Mouse (Mus musculus) liver, embryonic 16.5 days (tissue): ENCODE results near the gene Sinhcaf. TPM values are rescaled to one million over a fixed set of nuclear protein-coding genes. Genes with fewer than 3 reads are reported as not detected.
A peak's percentile ranks its signal among the peaks of the same experiment; 100 is the strongest.
"Not testable (repeated sequence)": the region's sequence is repeated elsewhere in the genome, so short reads cannot be mapped to it uniquely, and the experiment has no call there.

Experiments used
- ATAC-seq: fragments of 200-750 bp; cut with Nextera tagmentation; 2 replicates; pipeline ENCODE4 v1.8.0; 2017; ENCODE audit warnings: low read depth, mild to moderate bottlenecking, moderate number of reproducible peaks, moderate library complexity
- H3K27ac ChIP-seq: fragments of 300-500 bp; sonication (generic); 2 replicates; pipeline ENCODE4 v1.5.1; 2014; ENCODE audit warnings: mild to moderate bottlenecking, low read length
- H3K27me3 ChIP-seq: fragments of 300-500 bp; sonication (generic); 2 replicates; pipeline ENCODE4 v1.6.1; 2014; ENCODE audit warnings: low read depth, low read length, mixed read lengths; ENCODE audit not compliant: control insufficient read depth, insufficient read depth
- H3K36me3 ChIP-seq: fragments of 300-500 bp; sonication (generic); 2 replicates; pipeline ENCODE4 v1.6.1; 2014; ENCODE audit warnings: mild to moderate bottlenecking; ENCODE audit not compliant: control insufficient read depth, insufficient read depth
- H3K4me1 ChIP-seq: fragments of 300-500 bp; sonication (generic); 2 replicates; pipeline ENCODE4 v1.6.1; 2014; ENCODE audit warnings: low read depth, low read length, mixed read lengths; ENCODE audit not compliant: control insufficient read depth
- H3K4me2 ChIP-seq: fragments of 300-500 bp; sonication (generic); 2 replicates; pipeline ENCODE4 v1.6.1; 2014; ENCODE audit warnings: low read depth, low read length, mixed read lengths
- H3K4me3 ChIP-seq: fragments of 300-500 bp; sonication (generic); 2 replicates; pipeline ENCODE4 v1.5.1; 2014; ENCODE audit warnings: low read depth, mild to moderate bottlenecking, low read length
- H3K9ac ChIP-seq: fragments of 300-500 bp; sonication (generic); 2 replicates; pipeline ENCODE4 v1.6.1; 2014; ENCODE audit warnings: low read depth, low read length
- H3K9me3 ChIP-seq: fragments of 300-500 bp; sonication (generic); replicated peaks from 2 replicates; pipeline ENCODE4 v1.6.1; 2016; ENCODE audit warnings: low read length; ENCODE audit not compliant: control insufficient read depth
- WGBS: fragments of 180-500 bp; shearing (Covaris S2); extraction: QIAGEN DNeasy Blood & Tissue Kit; methylation state at CpG from one replicate; pipeline ENCODE4 v1.1.7; 2014; ENCODE audit not compliant: insufficient replicate concordance; 5-methylcytosine and 5-hydroxymethylcytosine counted together
- polyA plus RNA-seq: library from polyadenylated mRNA; unstranded; fragments of >200 nt; fragmentation: Nextera tagmentation; extraction: Ambion mirVana; gene quantifications from 2 replicates; pipeline ENCODE4 v1.2.1, GENCODE M21; 2015

Sinhcaf gene
- 11.8 and 12.7 TPM in 2 replicates for polyA plus RNA-seq

DNA sequence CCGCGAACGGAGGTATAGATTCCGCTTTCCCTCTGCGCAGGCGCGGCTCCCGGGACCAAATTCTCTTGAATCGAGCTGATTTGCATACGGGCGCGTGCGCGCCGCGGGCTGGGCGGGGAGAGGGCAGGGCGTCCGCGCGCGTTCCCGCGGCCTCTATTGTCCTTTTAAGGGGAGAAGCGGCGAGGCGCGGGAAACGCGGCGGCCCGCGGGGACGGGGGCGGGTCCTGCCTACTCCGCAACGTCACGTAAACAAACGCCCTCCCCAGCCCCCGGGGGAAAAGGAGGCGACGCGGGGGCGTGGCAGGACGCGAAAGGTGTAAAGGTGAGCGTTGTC lies at the start of gene Sinhcaf:
TSS of gene Sinhcaf (minus strand) at position 59 of the 334 bp plus-strand sequence.
- no peaks in the 10 kb centered on the region for H3K36me3 ChIP-seq
- ATAC-seq: peak; percentile 88
- H3K4me3 ChIP-seq: peak within 1 kb of the TSS; percentile 89
- no peaks in the 10 kb centered on the region for H3K27me3 ChIP-seq
- H3K9ac ChIP-seq: peak within 1 kb of the TSS; percentile 92
- H3K9me3 ChIP-seq: no peaks in the 10 kb centered on the region
- under 1% methylated on average over 47 of the region's 47 CpGs for WGBS
- peak within 1 kb of the TSS; percentile 98 for H3K4me2 ChIP-seq
- H3K4me1 ChIP-seq: peaks cover 16% of the 10 kb centered on the region
- peak within 1 kb of the TSS; percentile 84 for H3K27ac ChIP-seq

DNA sequence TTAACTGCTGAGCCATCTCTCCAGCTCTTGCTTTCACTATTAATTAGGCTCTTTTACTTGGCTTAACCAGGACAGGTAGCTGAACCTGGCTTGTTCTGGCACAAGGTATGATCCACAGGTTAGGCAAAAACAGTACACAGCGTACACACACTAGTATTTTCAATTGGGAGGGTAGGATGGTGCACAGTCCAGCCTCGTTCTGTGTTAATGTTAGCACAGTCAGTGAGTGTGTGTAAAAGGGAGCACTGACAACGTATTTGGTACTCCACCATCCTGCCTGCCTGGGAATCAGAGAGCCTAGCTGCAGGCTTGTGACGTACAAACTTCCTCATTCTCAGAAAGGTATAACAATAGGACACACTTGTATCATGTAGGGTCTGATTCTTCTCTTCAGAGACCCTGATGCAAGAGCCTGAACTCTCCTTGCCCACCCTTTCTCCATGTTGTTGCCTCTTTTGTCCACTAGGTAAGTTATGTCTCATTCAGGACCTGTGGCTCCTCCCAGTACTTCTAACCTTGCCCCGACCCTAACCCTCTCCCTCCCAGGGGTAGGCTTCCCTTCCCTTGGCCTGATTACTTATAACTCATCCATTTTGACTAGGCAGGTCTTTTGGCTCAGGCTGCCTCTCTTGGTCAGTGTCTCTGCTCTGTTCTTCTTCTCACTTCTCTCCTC lies 48.2 kb upstream of the Sinhcaf start:
- Histone ChIP-seq H3K4me2 (no peak overlapping the region), H3K9me3 (no peaks in the 10 kb centered on the region), H3K36me3 (no peaks in the 10 kb centered on the region), H3K27me3 (no peaks in the 10 kb centered on the region), H3K9ac (no peak overlapping the region), H3K4me3 (no peak overlapping the region), H3K27ac (no peak overlapping the region), H3K4me1 (no peaks in the 10 kb centered on the region)
- 25% methylated on average over 5 of the region's 5 CpGs for WGBS
- no peak; the same call in 1 of the 2 replicates for ATAC-seq

DNA sequence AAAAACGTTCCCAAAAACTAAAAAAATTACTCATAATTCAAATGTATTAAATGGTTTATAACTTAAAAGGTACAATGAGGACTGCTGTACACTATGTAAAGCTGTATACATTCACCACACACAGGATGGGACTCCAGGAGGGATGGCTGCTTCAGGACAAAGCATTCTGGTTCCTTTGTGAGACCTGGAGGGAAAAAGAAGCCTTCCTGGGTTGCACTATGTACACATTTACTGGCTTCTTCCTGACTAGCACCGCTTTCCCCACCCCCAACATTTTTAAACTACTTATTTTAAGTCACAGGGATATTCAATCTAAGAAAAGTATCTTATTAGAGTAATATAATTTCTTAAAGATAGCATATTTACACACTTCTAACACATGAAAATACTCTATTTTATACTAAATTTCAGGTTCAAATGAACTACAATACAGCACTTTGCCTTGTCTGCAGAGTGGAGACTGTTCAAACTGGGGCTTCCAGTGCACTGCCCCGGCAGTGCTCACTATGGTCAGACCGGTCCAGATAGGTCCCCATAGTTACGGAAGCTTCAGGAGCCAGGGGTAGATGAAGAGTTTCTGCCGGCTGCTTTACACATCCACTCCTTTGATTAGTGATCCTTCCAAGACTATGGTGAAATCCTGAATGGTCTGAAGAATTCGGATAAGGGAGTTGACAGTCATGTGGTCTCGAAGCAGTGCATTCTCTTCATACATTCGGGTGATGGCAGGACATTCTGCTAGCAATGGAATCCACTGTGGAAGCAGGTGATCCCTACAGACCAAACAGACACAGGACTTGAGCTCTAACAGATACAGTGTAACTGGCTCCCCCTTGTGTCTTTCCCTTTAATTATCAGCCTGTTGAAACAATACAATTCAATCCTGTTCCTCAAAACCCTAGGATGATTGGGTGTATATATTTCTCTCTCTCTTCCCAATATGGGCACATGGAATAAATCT lies 47.1 kb upstream of the Sinhcaf start:
- Histone ChIP-seq H3K4me1 (no peaks in the 10 kb centered on the region), H3K4me3 (no peak overlapping the region), H3K9me3 (no peaks in the 10 kb centered on the region), H3K27ac (no peak overlapping the region), H3K27me3 (no peaks in the 10 kb centered on the region), H3K4me2 (no peak overlapping the region), H3K36me3 (no peaks in the 10 kb centered on the region), H3K9ac (no peak overlapping the region)
- no peak for ATAC-seq
- 37% methylated on average over 9 of the region's 9 CpGs for WGBS

DNA sequence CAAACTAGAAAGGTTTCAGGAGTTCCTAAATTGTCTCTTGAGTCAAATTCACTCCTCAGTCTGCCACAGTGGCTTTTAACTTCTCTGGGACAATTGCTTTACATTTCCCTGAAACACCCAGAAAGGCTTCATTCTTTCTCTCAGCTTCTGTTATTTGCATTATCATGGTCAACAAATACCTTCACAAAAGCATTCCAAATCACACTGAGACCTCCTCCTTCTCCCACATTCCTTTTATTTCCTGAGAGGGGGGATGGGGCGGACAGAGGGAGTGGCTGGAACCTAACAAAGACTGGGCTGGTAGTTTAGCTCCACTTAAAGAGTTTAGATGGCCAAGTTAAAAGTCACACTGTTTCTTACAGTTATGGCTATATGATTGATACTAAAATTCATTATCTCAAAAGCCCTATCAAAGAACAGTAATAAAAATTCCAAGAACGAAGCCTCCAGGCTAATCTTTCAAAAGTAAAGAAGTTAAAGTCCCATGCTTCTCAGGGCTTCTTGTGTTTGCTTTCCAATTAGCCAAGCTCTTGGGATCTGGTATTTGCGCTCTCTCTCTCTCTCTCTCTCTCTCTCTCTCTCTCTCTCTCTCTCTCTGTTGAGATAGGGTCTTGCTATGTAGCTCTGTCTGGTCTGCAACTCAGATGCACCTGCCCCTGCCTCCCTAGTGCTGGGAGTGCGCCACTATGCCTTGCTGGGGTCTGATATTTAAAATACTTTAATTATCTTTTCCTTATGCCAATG lies 46.3 kb upstream of the Sinhcaf start:
- Histone ChIP-seq H3K27ac (no peak overlapping the region), H3K36me3 (no peaks in the 10 kb centered on the region), H3K4me3 (no peak overlapping the region), H3K9ac (no peak overlapping the region), H3K4me1 (no peaks in the 10 kb centered on the region), H3K9me3 (no peaks in the 10 kb centered on the region), H3K27me3 (no peaks in the 10 kb centered on the region), H3K4me2 (no peak overlapping the region)
- no peak for ATAC-seq
- 55% methylated on average over 4 of the region's 4 CpGs for WGBS

DNA sequence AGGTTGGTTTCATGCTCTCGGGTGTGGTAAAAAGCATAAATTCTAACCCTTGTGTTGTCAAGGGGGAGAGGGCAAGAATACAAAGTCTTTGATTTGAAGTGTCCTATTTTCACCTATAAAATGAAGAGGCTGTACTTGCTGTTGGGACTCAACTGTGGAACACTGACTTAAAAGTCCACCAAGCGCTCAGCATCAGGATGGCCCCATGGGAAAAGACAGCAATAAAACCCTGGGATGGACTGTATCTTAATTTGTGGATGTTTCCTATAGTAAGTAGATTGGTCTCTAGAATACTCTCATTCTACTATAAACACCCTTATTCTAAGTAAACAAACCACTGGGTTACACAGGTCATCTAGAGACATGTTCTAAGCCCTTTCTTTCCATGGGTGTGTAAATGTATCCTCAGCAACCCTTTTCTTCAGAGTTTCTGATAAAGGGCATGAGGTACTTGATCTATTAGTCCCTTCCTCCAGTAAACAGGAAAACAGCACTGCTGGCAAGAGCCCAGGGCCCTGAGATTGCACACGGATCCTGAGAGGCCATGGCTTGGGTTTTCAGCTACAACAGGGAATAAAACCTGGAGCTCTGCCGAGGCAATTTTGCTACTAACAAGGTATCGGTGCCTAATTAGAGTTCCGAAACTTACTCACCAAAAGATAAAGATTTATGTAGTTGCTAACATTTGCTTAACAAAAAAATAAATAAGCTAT lies 45.5 kb upstream of the Sinhcaf start:
- H3K9ac ChIP-seq: no peak overlapping the region
- no peak for ATAC-seq
- no peak overlapping the region for H3K27ac ChIP-seq
- H3K9me3 ChIP-seq: no peaks in the 10 kb centered on the region
- 56% methylated on average over 6 of the region's 6 CpGs for WGBS
- H3K4me2 ChIP-seq: no peak overlapping the region
- H3K27me3 ChIP-seq: no peaks in the 10 kb centered on the region
- H3K36me3 ChIP-seq: no peaks in the 10 kb centered on the region
- H3K4me3 ChIP-seq: no peak overlapping the region
- no peaks in the 10 kb centered on the region for H3K4me1 ChIP-seq

DNA sequence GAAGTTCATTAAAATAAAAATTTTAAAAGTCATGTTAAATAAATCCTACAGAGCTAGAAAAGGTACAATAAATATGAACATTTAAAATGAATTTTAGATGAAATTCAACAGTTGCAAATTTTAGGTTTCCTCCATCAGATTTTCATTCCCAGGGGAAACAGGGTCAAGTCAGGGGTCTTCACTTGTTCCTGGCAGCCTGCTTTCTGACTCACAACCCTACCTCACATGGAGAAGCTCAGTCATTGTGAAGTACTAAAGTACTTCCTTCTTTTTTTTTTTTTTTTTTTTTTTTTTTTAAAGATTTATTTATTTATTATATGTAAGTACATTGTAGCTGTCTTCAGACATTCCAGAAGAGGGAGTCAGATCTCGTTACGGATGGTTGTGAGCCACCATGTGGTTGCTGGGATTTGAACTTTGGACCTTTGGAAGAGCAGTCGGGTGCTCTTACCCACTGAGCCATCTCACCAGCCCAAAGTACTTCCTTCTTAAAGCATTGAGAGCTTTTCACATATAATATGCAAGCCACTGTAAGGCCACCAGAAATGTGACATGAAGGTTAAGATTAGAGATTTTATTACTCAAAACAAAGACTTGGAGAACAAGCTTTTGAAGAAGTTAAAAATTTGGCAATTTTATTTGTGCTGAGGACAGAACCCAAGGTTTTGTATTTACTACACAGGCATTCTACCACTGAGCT lies 43.7 kb upstream of the Sinhcaf start:
- not testable (repeated sequence) for H3K9me3 ChIP-seq, H3K36me3 ChIP-seq, H3K4me1 ChIP-seq, H3K27ac ChIP-seq, ATAC-seq, H3K4me3 ChIP-seq, H3K27me3 ChIP-seq, H3K9ac ChIP-seq, H3K4me2 ChIP-seq
- 50% methylated on average over 1 of the region's 3 CpGs for WGBS

DNA sequence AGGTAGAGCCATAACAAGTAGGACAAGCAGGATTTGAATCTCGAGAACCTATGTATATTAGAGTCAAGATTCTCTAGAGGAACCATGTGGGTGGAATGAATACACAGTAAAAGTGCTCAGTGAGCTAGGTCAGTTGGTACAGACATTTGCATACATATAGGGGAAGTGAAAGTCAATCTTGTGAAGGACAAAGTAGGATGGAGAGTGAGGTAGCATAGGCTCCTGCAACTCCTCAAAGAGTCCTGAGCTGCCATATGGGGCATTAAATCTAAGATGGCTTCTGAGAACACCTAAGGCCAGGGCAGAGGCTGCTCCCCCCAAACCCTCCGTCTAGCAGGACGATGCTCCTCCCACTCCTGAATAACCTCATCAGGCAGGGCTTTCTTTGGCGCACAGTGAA lies 39.7 kb upstream of the Sinhcaf start:
- WGBS: 69% methylated on average over 4 of the region's 4 CpGs
- ATAC-seq: peak; percentile 9; the same call in 1 of the 2 replicates

DNA sequence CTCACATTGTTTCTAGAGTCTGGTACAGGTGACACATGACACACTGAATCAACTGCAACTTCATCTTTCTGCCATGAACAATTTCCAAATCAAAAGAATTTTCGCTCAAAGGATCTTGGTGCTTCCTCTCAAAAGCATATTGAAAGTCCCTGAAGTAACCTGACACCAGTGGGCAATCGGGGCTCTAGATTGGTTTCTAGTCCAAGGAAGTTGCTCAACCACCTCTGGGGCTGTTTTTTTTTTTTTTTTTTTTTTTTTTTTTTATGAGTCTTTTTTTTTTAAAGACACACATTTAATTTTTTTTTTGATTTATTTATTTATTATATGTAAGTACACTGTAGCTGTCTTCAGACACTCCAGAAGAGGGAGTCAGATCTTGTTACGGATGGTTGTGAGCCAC lies 34.2 kb upstream of the Sinhcaf start:
- no peaks in the 10 kb centered on the region for H3K27me3 ChIP-seq
- no peaks in the 10 kb centered on the region for H3K36me3 ChIP-seq
- H3K9ac ChIP-seq: no peak overlapping the region
- no peaks in the 10 kb centered on the region for H3K4me1 ChIP-seq
- H3K9me3 ChIP-seq: no peaks in the 10 kb centered on the region
- H3K27ac ChIP-seq: no peak overlapping the region
- no peak for ATAC-seq
- no peak overlapping the region for H3K4me3 ChIP-seq
- WGBS: 26% methylated on average over 2 of the region's 3 CpGs
- no peak overlapping the region for H3K4me2 ChIP-seq

More for the DNA sequence above, 39.7 kb upstream of the Sinhcaf start:
- Histone ChIP-seq H3K27ac (no peak overlapping the region), H3K36me3 (no peaks in the 10 kb centered on the region), H3K4me3 (no peak overlapping the region), H3K27me3 (no peaks in the 10 kb centered on the region), H3K4me2 (no peak overlapping the region), H3K9me3 (no peaks in the 10 kb centered on the region), H3K9ac (no peak overlapping the region), H3K4me1 (no peaks in the 10 kb centered on the region)
